9 mouse cellular contexts compared by ENCODE assay signal in genomic region chr3:63899309-63899695, GRCm38 (mm10). TPM values are rescaled to one million over a fixed set of nuclear protein-coding genes. Genes with fewer than 3 reads are reported as not detected.
DNase-seq lines count a peak whose midpoint lies in the region; ATAC-seq and TF ChIP-seq lines count a peak whose summit lies in the region.
"Had no signal": no experiment of that assay in that cellular context is flagged by ENCODE, and none has a peak within 500 bp of the region (broad histone marks: within the 10 kb centered on the region; RNA-seq: fewer than 3 reads in every experiment).

TSS of gene Plch1 (minus strand) at chr3:63899472.

- peak; percentile 19 for DNase-seq in gastrocnemius, postnatal 10 days
- DNase-seq in gastrocnemius, adult 8-10 months (ENCODE audit: low spot score in 2 of 2): no peak
- peak; percentile 10 for DNase-seq in adrenal gland, postnatal 4 days (ENCODE audit: low spot score in 2 of 2)
- DNase-seq in forebrain, embryonic 11.5 days (ENCODE audit: low spot score): peak; percentile 91
- DNase-seq in limb, embryonic 11.5 days (ENCODE audit: low spot score): peak; percentile 86
- peak; percentile 94 for DNase-seq in midbrain, embryonic 10.5 days (ENCODE audit: low spot score)
- DNase-seq in stomach, postnatal 0 days (ENCODE audit: low spot score): peak; percentile 81

- TF ChIP-seq CTCF in stomach, postnatal 0 days (IDR thresholded peaks at IDR 0.05; ENCODE audit: low read depth): no peak

- no peaks in the 10 kb centered on the region for H3K9me3 ChIP-seq in forebrain, embryonic 11.5 days (ENCODE audit: control insufficient read depth, low read length)
- H3K9me3 ChIP-seq in hindbrain, embryonic 16.5 days (ENCODE audit: control insufficient read depth, low read length): no peaks in the 10 kb centered on the region
- H3K9me3 ChIP-seq in limb, embryonic 11.5 days (ENCODE audit: control insufficient read depth, low read length): no peaks in the 10 kb centered on the region
- H3K9me3 ChIP-seq in midbrain, embryonic 10.5 days (replicated peaks): no peaks in the 10 kb centered on the region
- no peaks in the 10 kb centered on the region for H3K9me3 ChIP-seq in stomach, postnatal 0 days (ENCODE audit: control insufficient read depth, low read length)

- H3K27ac ChIP-seq in forebrain, embryonic 11.5 days (ENCODE audit: low read depth, low read length): peak within 1 kb of the TSS; percentile 95
- peak within 1 kb of the TSS; percentile 85 for H3K27ac ChIP-seq in hindbrain, embryonic 16.5 days (ENCODE audit: low read depth, low read length)
- no peak within 1 kb of the TSS for H3K27ac ChIP-seq in limb, embryonic 11.5 days (replicated peaks; ENCODE audit: low read depth, low read length)
- peak within 1 kb of the TSS; percentile 98 for H3K27ac ChIP-seq in midbrain, embryonic 10.5 days (replicated peaks)
- peak within 1 kb of the TSS; percentile 70 for H3K27ac ChIP-seq in stomach, postnatal 0 days (replicated peaks)

- no peak for TF ChIP-seq EP300 in stomach, postnatal 0 days (optimal IDR thresholded peaks at IDR 0.05)

- ATAC-seq in forebrain, embryonic 11.5 days (replicated peaks; ENCODE audit: low FRiP score): peak; percentile 81
- ATAC-seq in hindbrain, embryonic 16.5 days: peak; percentile 83
- peak; percentile 71; the same call in 1 of the 2 replicates for ATAC-seq in limb, embryonic 11.5 days (ENCODE audit: insufficient number of reproducible peaks, low FRiP score, low TSS enrichment, low read depth)
- ATAC-seq in stomach, postnatal 0 days (ENCODE audit: low FRiP score, low TSS enrichment): peak; percentile 84

- H3K9ac ChIP-seq in forebrain, embryonic 11.5 days (ENCODE audit: low read length): peak within 1 kb of the TSS; percentile 92
- H3K9ac ChIP-seq in hindbrain, embryonic 16.5 days (ENCODE audit: low read depth, low read length): peak within 1 kb of the TSS; percentile 80
- peak within 1 kb of the TSS; percentile 57 for H3K9ac ChIP-seq in limb, embryonic 11.5 days (ENCODE audit: low read length)
- peak within 1 kb of the TSS; percentile 65 for H3K9ac ChIP-seq in stomach, postnatal 0 days (ENCODE audit: low read length)

- H3K4me3 ChIP-seq in forebrain, embryonic 11.5 days (ENCODE audit: low read depth, low read length): peak within 1 kb of the TSS; percentile 79
- H3K4me3 ChIP-seq in hindbrain, embryonic 16.5 days (ENCODE audit: low read length): peak within 1 kb of the TSS; percentile 78
- H3K4me3 ChIP-seq in limb, embryonic 11.5 days (ENCODE audit: low read depth, low read length): peak within 1 kb of the TSS; percentile 63
- H3K4me3 ChIP-seq in midbrain, embryonic 10.5 days: peak within 1 kb of the TSS; percentile 92
- H3K4me3 ChIP-seq in stomach, postnatal 0 days (ENCODE audit: low read depth, low read length): peak within 1 kb of the TSS; percentile 54

- peaks cover 8% of the 10 kb centered on the region; the same call in 1 of the 2 replicates for H3K4me1 ChIP-seq in forebrain, embryonic 11.5 days (replicated peaks; ENCODE audit: control insufficient read depth, insufficient read depth, low read length)
- peaks cover 11% of the 10 kb centered on the region for H3K4me1 ChIP-seq in hindbrain, embryonic 16.5 days (ENCODE audit: control insufficient read depth, insufficient read depth, low read depth, low read length)
- no peaks in the 10 kb centered on the region for H3K4me1 ChIP-seq in limb, embryonic 11.5 days (ENCODE audit: control insufficient read depth, insufficient read depth, low read length)
- H3K4me1 ChIP-seq in midbrain, embryonic 10.5 days: peaks cover 72% of the 10 kb centered on the region
- no peaks in the 10 kb centered on the region for H3K4me1 ChIP-seq in stomach, postnatal 0 days (replicated peaks; ENCODE audit: control insufficient read depth, insufficient read depth)

- 0% methylated on average over 12 of the region's 12 CpGs for WGBS in forebrain, embryonic 11.5 days
- 0% methylated on average over 12 of the region's 12 CpGs for WGBS in hindbrain, embryonic 16.5 days
- WGBS in limb, embryonic 11.5 days: 0% methylated on average over 12 of the region's 12 CpGs
- WGBS in midbrain, embryonic 10.5 days: 0% methylated on average over 12 of the region's 12 CpGs
- under 1% methylated on average over 12 of the region's 12 CpGs for WGBS in stomach, postnatal 0 days

- H3K4me2 ChIP-seq in forebrain, embryonic 11.5 days (ENCODE audit: low read depth, low read length, severe bottlenecking): peak within 1 kb of the TSS; percentile 73
- H3K4me2 ChIP-seq in hindbrain, embryonic 16.5 days (ENCODE audit: low read length): peak within 1 kb of the TSS; percentile 86
- peak within 1 kb of the TSS; percentile 99 for H3K4me2 ChIP-seq in limb, embryonic 11.5 days (ENCODE audit: low read depth, severe bottlenecking)
- peak within 1 kb of the TSS; percentile 99 for H3K4me2 ChIP-seq in stomach, postnatal 0 days (replicated peaks; ENCODE audit: low read depth)

- no peaks in the 10 kb centered on the region for H3K36me3 ChIP-seq in forebrain, embryonic 11.5 days (ENCODE audit: control insufficient read depth, insufficient read depth, low read length)
- no peaks in the 10 kb centered on the region for H3K36me3 ChIP-seq in hindbrain, embryonic 16.5 days (ENCODE audit: control insufficient read depth, insufficient read depth, low read length)
- H3K36me3 ChIP-seq in limb, embryonic 11.5 days (ENCODE audit: control insufficient read depth, insufficient read depth, low read length): no peaks in the 10 kb centered on the region
- H3K36me3 ChIP-seq in midbrain, embryonic 10.5 days: peaks cover 4% of the 10 kb centered on the region; the same call in 1 of the 2 replicates
- H3K36me3 ChIP-seq in stomach, postnatal 0 days (ENCODE audit: control insufficient read depth, insufficient read depth, low read length): no peaks in the 10 kb centered on the region

- no peaks in the 10 kb centered on the region for H3K27me3 ChIP-seq in forebrain, embryonic 11.5 days (ENCODE audit: control insufficient read depth, insufficient read depth, low read length)
- no peaks in the 10 kb centered on the region for H3K27me3 ChIP-seq in hindbrain, embryonic 16.5 days (replicated peaks; ENCODE audit: control insufficient read depth, insufficient read depth, low read length)
- H3K27me3 ChIP-seq in limb, embryonic 11.5 days (ENCODE audit: control insufficient read depth, insufficient read depth, low read length): no peaks in the 10 kb centered on the region; the same call in 1 of the 2 replicates
- H3K27me3 ChIP-seq in midbrain, embryonic 10.5 days (ENCODE audit: low read depth, poor library complexity, severe bottlenecking): peaks cover 2% of the 10 kb centered on the region; the same call in 1 of the 2 replicates
- no peaks in the 10 kb centered on the region for H3K27me3 ChIP-seq in stomach, postnatal 0 days (ENCODE audit: control insufficient read depth, insufficient read depth, low read length)

RNA-seq across cellular contexts. Expression of gene Plch1, which starts in this region (rescaled TPM):
- under 1 TPM; 0.20 to 0.31 TPM for total RNA-seq in gastrocnemius, postnatal 10 days (2021)
- total RNA-seq in gastrocnemius, adult 8-10 months (2022): under 1 TPM in 1 of 4 experiments, not detected in 3; 0.09 TPM
- 1 to 10 TPM in 1 of 2 experiments, under 1 TPM in 1; 0.87 to 4.9 TPM for total RNA-seq in adrenal gland, postnatal 4 days (2021)
- polyA plus RNA-seq in forebrain, embryonic 11.5 days (2014; fragmentation: Nextera tagmentation; extraction: Ambion mirVana): 27.5 and 27.6 TPM in 2 replicates
- 4.4 and 7.4 TPM in 2 replicates for polyA plus RNA-seq in hindbrain, embryonic 16.5 days (2015; fragmentation: Nextera tagmentation; extraction: Ambion mirVana)
- 2.8 and 3.2 TPM in 2 replicates for polyA plus RNA-seq in limb, embryonic 11.5 days (2014; fragmentation: Nextera tagmentation; extraction: Ambion mirVana)
- polyA plus RNA-seq in midbrain, embryonic 10.5 days (2016; fragmentation: Nextera tagmentation; extraction: Ambion mirVana): 27.5 and 33.1 TPM in 2 replicates
- polyA plus RNA-seq in stomach, postnatal 0 days (2015; fragmentation: Nextera tagmentation; extraction: Ambion mirVana): 1.7 TPM in 2 replicates
- polyA plus RNA-seq: C2C12 had no signal

Comparison
In these comparisons a context has a peak if more than half of its experiments do, and no peak if none do; other contexts are left out.
1. Peak in DNase-seq in gastrocnemius, postnatal 10 days; RNA of the gene not detected or under 1 TPM.
2. DNase-seq: peak in adrenal gland, postnatal 4 days (2 of 2), forebrain, embryonic 11.5 days (single experiment), limb, embryonic 11.5 days (single experiment), midbrain, embryonic 10.5 days (single experiment) and stomach, postnatal 0 days (single experiment); none in gastrocnemius, adult 8-10 months (0 of 2).
3. Peak in every context shown above with its lines, with median percentiles within 50 percentile points of each other: ATAC-seq, H3K4me2 ChIP-seq, H3K4me3 ChIP-seq and H3K9ac ChIP-seq.